Comparison of ENCODE assay signal across 16 mouse cellular contexts in the genomic region with DNA sequence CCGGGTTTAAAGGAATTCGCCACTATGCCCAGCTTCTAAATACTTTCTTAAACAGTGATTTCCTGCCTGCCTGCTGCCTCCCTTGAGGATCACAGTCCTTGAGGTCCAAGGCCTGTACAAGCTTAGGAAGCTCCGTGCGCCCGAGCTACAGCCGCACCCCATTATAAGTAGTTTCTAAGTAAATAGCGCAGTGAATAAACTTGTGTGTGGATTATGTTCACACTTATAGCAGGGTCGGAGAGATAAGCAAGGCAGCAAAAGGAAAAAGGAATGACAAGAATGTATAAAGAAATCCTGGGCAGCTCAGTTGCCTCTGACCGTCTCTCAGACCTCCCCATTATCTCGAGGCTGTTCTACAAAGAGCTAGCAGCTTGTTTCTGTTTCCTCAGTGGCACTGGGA.
DNase-seq lines count a peak whose midpoint lies in the region; ATAC-seq lines count a peak whose summit lies in the region.
"Had no signal": no experiment of that assay in that cellular context is flagged by ENCODE, and none has a peak within 500 bp of the region (broad histone marks: within the 10 kb centered on the region; RNA-seq: fewer than 3 reads in every experiment).

No protein-coding gene starts in this region.

- peaks cover 28% of the 10 kb centered on the region for H3K4me1 ChIP-seq in heart, embryonic 13.5 days
- no peaks in the 10 kb centered on the region for H3K4me1 ChIP-seq in neural tube, embryonic 15.5 days
- H3K4me1 ChIP-seq in midbrain, embryonic 13.5 days (replicated peaks) = no peaks in the 10 kb centered on the region
- H3K4me1 ChIP-seq: liver, embryonic 15.5 days had no signal

- no peaks in the 10 kb centered on the region for H3K36me3 ChIP-seq in heart, embryonic 13.5 days
- no peaks in the 10 kb centered on the region for H3K36me3 ChIP-seq in neural tube, embryonic 15.5 days
- no peaks in the 10 kb centered on the region for H3K36me3 ChIP-seq in midbrain, embryonic 13.5 days
- H3K36me3 ChIP-seq: hindbrain, embryonic 15.5 days; limb, embryonic 13.5 days; liver, embryonic 15.5 days had no signal

- H3K9me3 ChIP-seq in heart, embryonic 13.5 days = no peaks in the 10 kb centered on the region
- no peaks in the 10 kb centered on the region for H3K9me3 ChIP-seq in neural tube, embryonic 15.5 days (replicated peaks)
- H3K9me3 ChIP-seq in midbrain, embryonic 13.5 days = no peaks in the 10 kb centered on the region
- H3K9me3 ChIP-seq: forebrain, embryonic 13.5 days; hindbrain, embryonic 15.5 days; limb, embryonic 13.5 days; liver, embryonic 15.5 days had no signal

- WGBS in heart, embryonic 13.5 days = 10% methylated on average over 10 of the region's 10 CpGs
- WGBS in neural tube, embryonic 15.5 days = 68% methylated on average over 10 of the region's 10 CpGs
- 62% methylated on average over 10 of the region's 10 CpGs for WGBS in midbrain, embryonic 13.5 days

- no peak for ATAC-seq in heart, embryonic 13.5 days (ENCODE audit: extremely low read depth, insufficient number of reproducible peaks, low FRiP score, low TSS enrichment)
- ATAC-seq in neural tube, embryonic 15.5 days (ENCODE audit: low FRiP score) = no peak
- ATAC-seq in midbrain, embryonic 13.5 days = no peak
- ATAC-seq: forebrain, embryonic 13.5 days had no signal

- peak overlapping the region; percentile 6; the same call in 1 of the 2 replicates for H3K9ac ChIP-seq in heart, embryonic 13.5 days
- no peak overlapping the region for H3K9ac ChIP-seq in neural tube, embryonic 15.5 days (replicated peaks)
- no peak overlapping the region for H3K9ac ChIP-seq in midbrain, embryonic 13.5 days (replicated peaks)
- H3K9ac ChIP-seq: forebrain, embryonic 13.5 days; hindbrain, embryonic 15.5 days; limb, embryonic 13.5 days; liver, embryonic 15.5 days had no signal

- H3K4me3 ChIP-seq in heart, embryonic 13.5 days = peak overlapping the region; percentile 26
- H3K4me3 ChIP-seq in neural tube, embryonic 15.5 days (replicated peaks) = no peak overlapping the region
- H3K4me3 ChIP-seq in midbrain, embryonic 13.5 days (replicated peaks) = no peak overlapping the region
- H3K4me3 ChIP-seq: forebrain, embryonic 13.5 days; hindbrain, embryonic 15.5 days; limb, embryonic 13.5 days; liver, embryonic 15.5 days had no signal

- no peaks in the 10 kb centered on the region for H3K27me3 ChIP-seq in heart, embryonic 13.5 days (replicated peaks)
- no peaks in the 10 kb centered on the region for H3K27me3 ChIP-seq in neural tube, embryonic 15.5 days (replicated peaks)
- no peaks in the 10 kb centered on the region for H3K27me3 ChIP-seq in midbrain, embryonic 13.5 days
- H3K27me3 ChIP-seq: hindbrain, embryonic 15.5 days; liver, embryonic 15.5 days had no signal

- DNase-seq in heart, adult 8-10 months (ENCODE audit: low spot score) = no peak
- peak; percentile 12 for DNase-seq in neural tube, embryonic 10.5 days (ENCODE audit: extremely low spot score, low spot score)
- peak; percentile 26 for DNase-seq in lung, postnatal 14 days
- no peak for DNase-seq in layer of hippocampus, adult 11-12 months (ENCODE audit: low spot score)
- DNase-seq in frontal cortex, postnatal 10 days (ENCODE audit: low spot score in 2 of 2) = no peak
- DNase-seq: adrenal gland, adult 2 months; cerebellum, adult 18-20 months; retina, postnatal 1 day; thymus, postnatal 4 days had no signal

- H3K27ac ChIP-seq in heart, embryonic 13.5 days (replicated peaks) = peak overlapping the region; percentile 66
- H3K27ac ChIP-seq in neural tube, embryonic 15.5 days (replicated peaks) = no peak overlapping the region
- no peak overlapping the region for H3K27ac ChIP-seq in midbrain, embryonic 13.5 days
- H3K27ac ChIP-seq: forebrain, embryonic 13.5 days; hindbrain, embryonic 15.5 days; limb, embryonic 13.5 days; liver, embryonic 15.5 days had no signal

- peak overlapping the region; percentile 56 for H3K4me2 ChIP-seq in heart, embryonic 13.5 days
- no peak overlapping the region for H3K4me2 ChIP-seq in neural tube, embryonic 15.5 days
- no peak overlapping the region for H3K4me2 ChIP-seq in midbrain, embryonic 13.5 days (replicated peaks)
- H3K4me2 ChIP-seq: forebrain, embryonic 13.5 days; hindbrain, embryonic 15.5 days; limb, embryonic 13.5 days; liver, embryonic 15.5 days had no signal

Comparison
In these comparisons a context has a peak if more than half of its experiments do, and no peak if none do; other contexts are left out.
1. DNase-seq: peak in neural tube, embryonic 10.5 days (single experiment) and lung, postnatal 14 days (single experiment); none in heart, adult 8-10 months (single experiment), layer of hippocampus, adult 11-12 months (single experiment) and frontal cortex, postnatal 10 days (0 of 2).